Comparison of ENCODE assay signal across 16 mouse cellular contexts in genomic region chr4:58326746-58327145, GRCm38 (mm10). TPM values are rescaled to one million over a fixed set of nuclear protein-coding genes. Genes with fewer than 3 reads are reported as not detected.
DNase-seq lines count a peak whose midpoint lies in the region; ATAC-seq and TF ChIP-seq lines count a peak whose summit lies in the region.
"Had no signal": no experiment of that assay in that cellular context is flagged by ENCODE, and none has a peak within 500 bp of the region (broad histone marks: within the 10 kb centered on the region; RNA-seq: fewer than 3 reads in every experiment).

No protein-coding gene starts in this region.

- 4% methylated on average over 3 of the region's 3 CpGs for WGBS in forebrain, embryonic 14.5 days
- 10% methylated on average over 3 of the region's 3 CpGs for WGBS in forebrain, embryonic 16.5 days
- WGBS in midbrain, embryonic 11.5 days = 33% methylated on average over 3 of the region's 3 CpGs
- 20% methylated on average over 3 of the region's 3 CpGs for WGBS in midbrain, embryonic 15.5 days
- 28% methylated on average over 3 of the region's 3 CpGs for WGBS in hindbrain, postnatal 0 days
- 61% methylated on average over 3 of the region's 3 CpGs for WGBS in intestine, embryonic 15.5 days

- TF ChIP-seq CTCF in hindbrain, postnatal 0 days (IDR thresholded peaks at IDR 0.05; ENCODE audit: low read depth) = no peak
- TF ChIP-seq CTCF in layer of hippocampus, adult 2 months (conservative IDR thresholded peaks at IDR 0.05) = no peak

- H3K4me1 ChIP-seq in forebrain, embryonic 14.5 days (ENCODE audit: control insufficient read depth, insufficient read depth, low read length) = no peaks in the 10 kb centered on the region
- H3K4me1 ChIP-seq in forebrain, embryonic 16.5 days (replicated peaks; ENCODE audit: control insufficient read depth, insufficient read depth, low read length) = no peaks in the 10 kb centered on the region
- no peaks in the 10 kb centered on the region for H3K4me1 ChIP-seq in midbrain, embryonic 11.5 days (ENCODE audit: control insufficient read depth, insufficient read depth, low read length)
- H3K4me1 ChIP-seq in midbrain, embryonic 15.5 days = no peaks in the 10 kb centered on the region
- H3K4me1 ChIP-seq in hindbrain, postnatal 0 days (ENCODE audit: insufficient read depth, low read length) = no peaks in the 10 kb centered on the region
- no peaks in the 10 kb centered on the region for H3K4me1 ChIP-seq in intestine, embryonic 15.5 days (replicated peaks)
- H3K4me1 ChIP-seq: heart, embryonic 10.5 days; megakaryocyte, embryonic 14.5 days had no signal

- H3K9me3 ChIP-seq in forebrain, embryonic 14.5 days (replicated peaks; ENCODE audit: control insufficient read depth, low read length) = no peaks in the 10 kb centered on the region
- H3K9me3 ChIP-seq in forebrain, embryonic 16.5 days (ENCODE audit: control insufficient read depth, low read length) = no peaks in the 10 kb centered on the region
- H3K9me3 ChIP-seq in midbrain, embryonic 11.5 days (ENCODE audit: control insufficient read depth, low read length) = no peaks in the 10 kb centered on the region
- no peaks in the 10 kb centered on the region for H3K9me3 ChIP-seq in midbrain, embryonic 15.5 days
- H3K9me3 ChIP-seq in hindbrain, postnatal 0 days (ENCODE audit: low read length) = no peaks in the 10 kb centered on the region
- no peaks in the 10 kb centered on the region for H3K9me3 ChIP-seq in intestine, embryonic 15.5 days
- H3K9me3 ChIP-seq: megakaryocyte, embryonic 14.5 days had no signal

- no peak for ATAC-seq in forebrain, embryonic 14.5 days
- ATAC-seq in forebrain, embryonic 16.5 days = no peak
- peak; percentile 42; the same call in 1 of the 2 replicates for ATAC-seq in midbrain, embryonic 11.5 days (ENCODE audit: low FRiP score)
- ATAC-seq in midbrain, embryonic 15.5 days (replicated peaks) = no peak
- ATAC-seq in hindbrain, postnatal 0 days = peak; percentile 81
- ATAC-seq in intestine, embryonic 15.5 days = no peak
- ATAC-seq: intestine, embryonic 16.5 days; Patski had no signal

- no peak overlapping the region for H3K4me3 ChIP-seq in forebrain, embryonic 14.5 days (ENCODE audit: low read depth, low read length)
- H3K4me3 ChIP-seq in forebrain, embryonic 16.5 days (replicated peaks; ENCODE audit: low read length) = no peak overlapping the region
- no peak overlapping the region for H3K4me3 ChIP-seq in midbrain, embryonic 11.5 days (ENCODE audit: low read depth, low read length)
- H3K4me3 ChIP-seq in midbrain, embryonic 15.5 days = no peak overlapping the region
- H3K4me3 ChIP-seq in hindbrain, postnatal 0 days (ENCODE audit: low read length) = no peak overlapping the region
- no peak overlapping the region for H3K4me3 ChIP-seq in intestine, embryonic 15.5 days (replicated peaks)
- no peak overlapping the region for H3K4me3 ChIP-seq in layer of hippocampus, adult 2 months
- H3K4me3 ChIP-seq: heart, embryonic 10.5 days; megakaryocyte, embryonic 14.5 days had no signal

- H3K9ac ChIP-seq in forebrain, embryonic 14.5 days (ENCODE audit: low read length) = no peak overlapping the region
- no peak overlapping the region for H3K9ac ChIP-seq in forebrain, embryonic 16.5 days (replicated peaks; ENCODE audit: low read depth, low read length)
- no peak overlapping the region for H3K9ac ChIP-seq in midbrain, embryonic 11.5 days (ENCODE audit: low read length)
- no peak overlapping the region for H3K9ac ChIP-seq in midbrain, embryonic 15.5 days
- no peak overlapping the region for H3K9ac ChIP-seq in hindbrain, postnatal 0 days (replicated peaks; ENCODE audit: low read length)
- H3K9ac ChIP-seq in intestine, embryonic 15.5 days = no peak overlapping the region

- H3K27ac ChIP-seq in forebrain, embryonic 14.5 days (ENCODE audit: low read depth, low read length) = no peak overlapping the region
- H3K27ac ChIP-seq in forebrain, embryonic 16.5 days (ENCODE audit: low read length) = no peak overlapping the region
- H3K27ac ChIP-seq in midbrain, embryonic 11.5 days (ENCODE audit: low read depth, low read length) = no peak overlapping the region
- no peak overlapping the region for H3K27ac ChIP-seq in midbrain, embryonic 15.5 days
- peak overlapping the region; percentile 41; the same call in 1 of the 2 replicates for H3K27ac ChIP-seq in hindbrain, postnatal 0 days
- H3K27ac ChIP-seq in intestine, embryonic 15.5 days = no peak overlapping the region
- H3K27ac ChIP-seq in layer of hippocampus, adult 2 months = no peak overlapping the region
- H3K27ac ChIP-seq: heart, embryonic 10.5 days had no signal

- no peak overlapping the region for H3K4me2 ChIP-seq in forebrain, embryonic 14.5 days (ENCODE audit: low read length)
- H3K4me2 ChIP-seq in forebrain, embryonic 16.5 days (ENCODE audit: low read length) = no peak overlapping the region
- no peak overlapping the region for H3K4me2 ChIP-seq in midbrain, embryonic 11.5 days
- H3K4me2 ChIP-seq in midbrain, embryonic 15.5 days = no peak overlapping the region
- no peak overlapping the region for H3K4me2 ChIP-seq in hindbrain, postnatal 0 days (ENCODE audit: low read depth, low read length)
- no peak overlapping the region for H3K4me2 ChIP-seq in intestine, embryonic 15.5 days (replicated peaks)
- H3K4me2 ChIP-seq: liver, embryonic 11.5 days had no signal

- H3K27me3 ChIP-seq in forebrain, embryonic 14.5 days (replicated peaks; ENCODE audit: control insufficient read depth, insufficient read depth, low read length) = no peaks in the 10 kb centered on the region
- no peaks in the 10 kb centered on the region for H3K27me3 ChIP-seq in forebrain, embryonic 16.5 days (replicated peaks; ENCODE audit: control insufficient read depth, insufficient read depth, low read length)
- no peaks in the 10 kb centered on the region for H3K27me3 ChIP-seq in midbrain, embryonic 11.5 days (ENCODE audit: control insufficient read depth, insufficient read depth, low read length)
- no peaks in the 10 kb centered on the region for H3K27me3 ChIP-seq in midbrain, embryonic 15.5 days (replicated peaks)
- H3K27me3 ChIP-seq in hindbrain, postnatal 0 days (ENCODE audit: insufficient read depth, low read length) = no peaks in the 10 kb centered on the region
- H3K27me3 ChIP-seq in intestine, embryonic 15.5 days (replicated peaks) = no peaks in the 10 kb centered on the region
- H3K27me3 ChIP-seq: Patski had no signal

- peak; percentile 36 for DNase-seq in forebrain, embryonic 14.5 days (ENCODE audit: low spot score)
- peak; percentile 86 for DNase-seq in midbrain, embryonic 11.5 days (ENCODE audit: low spot score, missing footprints)
- DNase-seq in hindbrain, postnatal 0 days (ENCODE audit: low spot score) = peak; percentile 9
- DNase-seq in retina, embryonic 14.5 days (ENCODE audit: low spot score) = peak; percentile 7
- no peak for DNase-seq in layer of hippocampus, adult 2 months (ENCODE audit: low spot score in 2 of 2)
- DNase-seq: gastrocnemius, postnatal 10 days; heart, postnatal 14 days; kidney, postnatal 10 days had no signal

- no peaks in the 10 kb centered on the region for H3K36me3 ChIP-seq in forebrain, embryonic 14.5 days (ENCODE audit: control insufficient read depth, insufficient read depth, low read length)
- no peaks in the 10 kb centered on the region for H3K36me3 ChIP-seq in forebrain, embryonic 16.5 days (ENCODE audit: control insufficient read depth, insufficient read depth)
- H3K36me3 ChIP-seq in midbrain, embryonic 11.5 days (ENCODE audit: control insufficient read depth, insufficient read depth, low read length) = no peaks in the 10 kb centered on the region
- H3K36me3 ChIP-seq in midbrain, embryonic 15.5 days (replicated peaks) = no peaks in the 10 kb centered on the region
- H3K36me3 ChIP-seq in hindbrain, postnatal 0 days (ENCODE audit: insufficient read depth, low read length) = no peaks in the 10 kb centered on the region
- no peaks in the 10 kb centered on the region for H3K36me3 ChIP-seq in intestine, embryonic 15.5 days
- H3K36me3 ChIP-seq: heart, embryonic 10.5 days had no signal

RNA-seq across cellular contexts. Expression of gene Musk, which starts 41.0 kb away (rescaled TPM):
- polyA plus RNA-seq in forebrain, embryonic 14.5 days (2014; fragmentation: Nextera tagmentation; extraction: Ambion mirVana) = not detected in 2 replicates
- polyA plus RNA-seq in forebrain, embryonic 16.5 days (2015; fragmentation: Nextera tagmentation; extraction: Ambion mirVana) = not detected in 2 replicates
- polyA plus RNA-seq in midbrain, embryonic 11.5 days (2014; fragmentation: Nextera tagmentation; extraction: Ambion mirVana) = not detected in 2 replicates
- not detected in 2 replicates for polyA plus RNA-seq in midbrain, embryonic 15.5 days (2015; fragmentation: Nextera tagmentation; extraction: Ambion mirVana)
- total RNA-seq in hindbrain, postnatal 0 days (2014; rRNA removed) = 0.05 and 0.07 TPM in 2 replicates
- polyA plus RNA-seq in hindbrain, postnatal 0 days (2015; fragmentation: Nextera tagmentation; extraction: Ambion mirVana) = 0.21 and 0.24 TPM in 2 replicates
- polyA plus RNA-seq in intestine, embryonic 15.5 days (2015; fragmentation: Nextera tagmentation; extraction: Ambion mirVana) = 0.20 and 0.31 TPM in 2 replicates
- 1 to 10 TPM; 1.4 to 1.5 TPM for total RNA-seq in layer of hippocampus, adult 2 months (2021)
- polyA plus RNA-seq: heart, embryonic 10.5 days; liver, embryonic 11.5 days; Patski had no signal

Comparison
In these comparisons a context has a peak if more than half of its experiments do, and no peak if none do; other contexts are left out.
1. ATAC-seq: peak in midbrain, embryonic 11.5 days (single experiment) and hindbrain, postnatal 0 days (single experiment); none in forebrain, embryonic 14.5 days (single experiment), forebrain, embryonic 16.5 days (single experiment), midbrain, embryonic 15.5 days (single experiment) and intestine, embryonic 15.5 days (single experiment).
2. DNase-seq: peak in forebrain, embryonic 14.5 days (single experiment), midbrain, embryonic 11.5 days (single experiment), hindbrain, postnatal 0 days (single experiment) and retina, embryonic 14.5 days (single experiment); none in layer of hippocampus, adult 2 months (0 of 2).